Mouse (Mus musculus): Measurements from ENCODE around the gene Olfr492.

The Olfr492 gene

DNA sequence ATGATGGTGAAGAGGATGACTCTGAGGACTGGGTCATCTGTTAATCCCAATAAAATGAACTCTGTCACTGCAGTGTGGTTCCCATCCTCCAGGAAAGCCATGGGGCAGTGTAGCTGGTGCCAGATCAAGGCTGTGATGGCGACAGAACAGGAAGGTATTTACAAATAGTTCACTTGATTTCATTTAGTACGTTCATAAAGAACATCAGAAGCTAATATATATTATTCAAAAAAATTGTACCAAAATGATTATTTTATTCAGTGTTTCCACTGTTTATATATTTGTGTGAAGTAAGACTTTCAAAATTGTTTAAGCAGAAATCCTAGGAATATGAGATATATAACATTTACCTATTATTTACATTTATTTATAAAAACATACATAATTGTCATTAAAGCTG lies at the start of gene Olfr492:
Olfr492 (minus strand) TSS at position 101 of the 400 bp plus-strand sequence.
- Histone ChIP-seq H3K27me3 (ENCODE audit: control insufficient read depth, insufficient read depth, low read length, poor library complexity, severe bottlenecking) (no peaks in the 10 kb centered on the region), H3K36me3 (ENCODE audit: control insufficient read depth, insufficient read depth, low read length, poor library complexity, severe bottlenecking) (no peaks in the 10 kb centered on the region)
- no peak for DNase-seq (ENCODE audit: low read depth, low spot score)

DNA sequence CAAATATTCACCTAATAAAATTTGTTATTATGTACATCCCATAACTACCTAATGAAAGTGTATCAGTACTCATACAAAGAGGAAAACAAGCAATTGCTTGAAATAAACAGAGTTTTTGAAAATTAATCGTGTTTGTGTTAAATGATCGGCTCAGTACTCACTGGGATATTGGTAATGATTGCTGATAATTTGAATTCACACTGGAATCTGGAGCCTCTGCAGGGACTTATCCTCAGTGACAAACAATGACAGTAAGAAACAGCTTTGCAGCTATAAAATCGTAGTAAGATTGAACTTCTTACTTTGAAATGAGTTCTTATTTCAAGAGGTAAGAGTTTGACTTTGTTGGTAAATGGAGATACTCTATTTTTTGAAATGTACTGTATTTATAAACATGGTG lies 41.6 kb upstream of the Olfr492 start, which contains the start of gene Olfr494:
Olfr494 (plus strand) TSS at position 301 of the 400 bp plus-strand sequence.
- DNase-seq (ENCODE audit: low read depth, low spot score) = no peak
- H3K27me3 ChIP-seq (ENCODE audit: control insufficient read depth, insufficient read depth, low read length, poor library complexity, severe bottlenecking) = no peaks in the 10 kb centered on the region
- no peaks in the 10 kb centered on the region for H3K36me3 ChIP-seq (ENCODE audit: control insufficient read depth, insufficient read depth, low read length, poor library complexity, severe bottlenecking)

DNA sequence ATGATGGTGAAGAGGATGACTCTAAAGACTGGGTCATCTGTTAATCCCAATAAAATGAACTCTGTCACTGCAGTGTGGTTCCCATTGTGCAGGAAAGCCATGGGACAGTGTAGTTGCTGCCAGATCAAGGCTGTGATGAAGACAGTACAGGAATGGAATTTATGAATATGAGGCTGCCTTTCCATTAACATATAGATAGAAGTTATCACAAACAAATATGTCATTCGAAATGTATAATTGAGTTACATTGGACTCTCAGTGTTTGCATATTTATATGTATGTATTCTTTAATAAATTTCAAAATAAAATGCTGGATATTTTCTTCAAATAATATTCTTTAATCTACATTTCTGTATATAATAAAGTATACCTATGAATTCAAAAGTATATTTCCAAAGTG lies 23.4 kb upstream of the Olfr492 start, which contains the start of gene Olfr493:
Olfr493 (minus strand) TSS at position 101 of the 400 bp plus-strand sequence.
- H3K36me3 ChIP-seq (ENCODE audit: control insufficient read depth, insufficient read depth, low read length, poor library complexity, severe bottlenecking) = no peaks in the 10 kb centered on the region

DNA sequence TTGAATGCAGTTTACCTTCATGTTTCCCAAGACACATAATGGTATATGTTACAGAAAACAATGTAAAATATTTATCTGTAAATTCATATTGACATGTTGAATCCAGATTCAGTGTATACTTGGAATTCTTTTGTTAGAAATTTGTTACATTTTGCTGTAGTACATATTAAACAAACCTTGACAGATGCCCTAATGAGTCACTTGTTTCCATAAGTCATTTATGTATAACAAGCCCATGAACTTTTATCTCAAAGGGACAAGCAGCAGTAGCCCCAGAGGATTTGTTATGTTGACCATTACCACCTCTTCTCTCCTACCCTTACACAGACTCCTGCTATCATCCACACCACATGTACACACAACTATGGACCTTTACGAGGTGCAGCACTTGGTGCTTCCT lies 10.3 kb downstream of the Olfr492 start, which contains the start of gene Olfr491:
Olfr491 (plus strand) TSS at position 301 of the 400 bp plus-strand sequence.
- DNase-seq (ENCODE audit: low read depth, low spot score) = no peak
- no peaks in the 10 kb centered on the region for H3K27me3 ChIP-seq (ENCODE audit: control insufficient read depth, insufficient read depth, low read length, poor library complexity, severe bottlenecking)

More for the DNA sequence above, 23.4 kb upstream of the Olfr492 start, which contains the start of gene Olfr493:
- DNase-seq (ENCODE audit: low read depth, low spot score) = no peak
- H3K27me3 ChIP-seq (ENCODE audit: control insufficient read depth, insufficient read depth, low read length, poor library complexity, severe bottlenecking) = no peaks in the 10 kb centered on the region

GRCm38 (mm10) chr7:108288834-108289233 lies 34.6 kb downstream of the Olfr492 start, which contains the start of gene Olfr490:
Gene Olfr490 (minus strand): TSS chr7:108288934.
- H3K36me3 ChIP-seq (ENCODE audit: control insufficient read depth, insufficient read depth, low read length, poor library complexity, severe bottlenecking) = no peaks in the 10 kb centered on the region
- DNase-seq (ENCODE audit: low read depth, low spot score) = no peak
- no peaks in the 10 kb centered on the region for H3K27me3 ChIP-seq (ENCODE audit: control insufficient read depth, insufficient read depth, low read length, poor library complexity, severe bottlenecking)

More for the DNA sequence above, 10.3 kb downstream of the Olfr492 start, which contains the start of gene Olfr491:
- H3K36me3 ChIP-seq (ENCODE audit: control insufficient read depth, insufficient read depth, low read length, poor library complexity, severe bottlenecking) = no peaks in the 10 kb centered on the region
